Mouse (Mus musculus) brain, adult 2 months (tissue): Measurements from ENCODE around the gene Fam3b.

ENCODE experiments used
- DNase-seq: peaks from one replicate; pipeline ENCODE4 v3.0.0; 2011; ENCODE audit warnings: low read depth, low spot score

The Fam3b gene

DNA sequence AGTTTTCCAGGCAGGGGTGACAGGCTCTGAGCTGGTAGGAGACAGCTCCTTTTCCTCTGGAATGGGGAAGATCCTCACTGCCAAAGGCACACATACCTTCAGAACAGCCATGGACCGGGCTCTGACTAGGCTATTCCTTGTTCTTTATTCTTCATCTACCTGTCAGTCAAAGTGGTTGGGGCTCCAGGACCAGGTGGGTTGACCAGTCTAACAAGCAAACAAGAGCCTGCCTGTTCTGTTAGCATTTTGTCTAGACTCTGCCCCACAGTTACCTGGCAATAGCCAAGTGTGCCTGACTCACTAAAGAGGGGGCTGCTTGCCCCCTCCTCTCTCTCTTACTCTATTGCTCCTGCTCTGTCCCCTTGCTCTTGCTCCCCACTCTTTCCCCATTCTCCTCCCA is 22.2 kb downstream of the Fam3b start:
- DNase-seq, result no peak

GRCm38 (mm10) chr16:97478655-97479054 is 36.0 kb downstream of the Fam3b start:
- no peak for DNase-seq

DNA sequence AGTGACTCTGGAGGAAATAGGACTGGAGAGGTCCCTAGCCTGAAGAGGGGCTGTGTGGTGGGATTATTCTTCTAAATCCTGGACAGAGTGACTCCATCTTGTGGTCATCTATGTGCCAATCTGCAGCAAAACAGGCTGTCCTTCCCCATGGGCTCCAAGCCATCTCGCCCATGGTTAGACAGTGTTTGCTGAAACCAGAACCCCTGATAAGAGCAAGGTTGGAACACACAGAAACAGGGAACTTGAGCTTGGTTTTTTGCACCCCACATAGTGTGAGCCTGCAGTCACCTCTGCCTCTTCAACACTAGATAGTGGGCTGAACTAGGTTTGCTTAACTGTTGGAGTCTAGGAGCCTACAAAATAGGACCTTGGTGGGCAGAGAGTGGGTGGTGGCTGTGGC is 38.1 kb downstream of the Fam3b start:
- no peak for DNase-seq

GRCm38 (mm10) chr16:97475581-97475980 is 39.0 kb downstream of the Fam3b start:
- DNase-seq, result no peak

DNA sequence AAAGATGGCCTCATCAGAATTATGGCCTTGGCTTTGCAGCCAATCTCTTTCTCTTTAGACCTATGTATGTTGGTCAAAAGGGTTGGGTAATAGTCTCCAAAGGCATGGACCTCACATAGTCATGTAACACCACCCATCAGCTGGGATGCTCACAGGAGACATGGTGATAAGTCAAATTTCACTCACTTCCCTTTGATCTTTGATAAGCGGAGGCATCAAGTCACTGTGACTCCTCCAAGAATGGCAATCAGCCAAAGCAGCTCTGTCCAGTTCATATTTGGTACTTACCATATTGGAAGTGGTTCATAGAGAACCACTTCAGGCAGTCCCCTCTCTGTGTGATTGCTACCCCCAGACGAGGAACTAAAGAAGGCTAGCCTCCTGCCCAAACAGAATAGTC is 39.9 kb downstream of the Fam3b start:
- no peak for DNase-seq

GRCm38 (mm10) chr16:97467993-97468791 is 46.4 kb downstream of the Fam3b start:
- no peak for DNase-seq

- DNase-seq, result no peak
Observed at GRCm38 (mm10) chr16:97467472-97467871, 47.1 kb downstream of the Fam3b start.

DNA sequence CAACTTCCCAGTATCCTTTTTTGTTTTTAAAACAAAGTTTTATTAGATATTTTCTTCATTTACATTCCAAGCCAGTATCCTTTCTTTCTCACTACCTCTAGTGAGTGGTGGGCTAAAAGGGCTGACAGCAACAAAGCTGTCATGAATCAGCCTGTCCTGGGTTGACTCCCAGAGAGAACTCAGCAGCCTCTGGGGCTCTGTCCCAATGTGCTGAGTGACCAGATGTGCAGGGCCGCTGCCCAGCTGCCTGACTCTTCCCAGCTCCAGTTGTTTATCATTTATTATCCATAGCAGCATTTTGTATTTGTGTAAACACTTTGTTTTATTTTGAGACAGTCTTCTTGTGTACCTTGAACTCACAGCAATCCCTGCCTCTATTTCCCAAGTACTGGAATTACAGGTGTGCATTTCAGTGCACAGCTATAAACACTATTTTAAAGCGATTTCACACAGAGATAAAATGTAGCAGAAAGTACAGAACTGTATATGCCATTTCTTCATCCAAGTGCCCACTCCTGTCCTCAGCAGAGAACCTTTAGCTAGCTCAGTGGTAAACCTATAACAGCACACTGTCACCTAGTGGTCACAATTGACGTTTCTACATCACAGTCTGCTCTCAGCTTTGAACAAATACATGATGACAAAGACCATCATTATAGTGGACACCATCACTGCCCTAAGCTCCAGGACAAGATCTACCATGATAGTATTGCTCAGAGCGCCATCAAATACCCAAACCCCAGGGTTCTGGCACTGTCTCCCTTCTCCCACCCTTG is 48.2 kb downstream of the Fam3b start:
- DNase-seq, result peak; percentile 63

DNA sequence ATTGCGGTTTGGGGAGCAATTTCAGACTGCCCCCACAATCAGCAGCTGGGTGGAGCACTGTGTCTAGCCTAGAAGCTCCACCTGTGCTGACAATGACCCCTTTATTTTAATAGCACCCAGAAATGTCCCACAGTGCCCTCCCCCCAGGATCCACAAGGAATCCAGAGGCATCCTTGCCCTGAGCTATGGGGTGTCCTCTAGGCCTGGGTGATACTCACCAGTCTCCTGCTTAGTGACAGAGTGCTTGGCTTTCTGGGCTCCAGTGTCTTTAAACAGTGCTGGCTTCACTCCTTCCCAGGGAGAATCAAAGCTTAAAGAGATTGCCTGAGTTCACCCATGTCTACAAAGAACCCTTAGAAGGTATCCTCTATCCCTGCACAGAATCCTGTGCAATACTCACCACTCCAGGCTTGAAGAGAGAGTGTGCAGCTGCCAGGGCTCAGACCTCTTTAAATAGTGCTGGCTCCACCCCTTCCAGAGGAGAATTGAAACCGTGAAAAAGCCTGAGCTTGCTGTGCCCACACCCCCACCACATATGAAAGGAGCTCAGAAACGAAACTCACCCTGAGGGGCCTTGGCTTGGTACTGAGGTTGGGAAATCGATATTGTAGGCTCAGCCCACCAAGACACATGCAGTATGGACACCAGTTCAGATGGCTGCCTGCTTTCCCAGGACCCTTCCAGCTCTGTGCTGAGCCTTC is 52.0 kb downstream of the Fam3b start, which contains the start of gene Mx1:
TSS of gene Mx1 (minus strand) at position 427 of the 701 bp plus-strand sequence.
- peak; percentile 41 for DNase-seq

GRCm38 (mm10) chr16:97461271-97461670 is 53.3 kb downstream of the Fam3b start:
- no peak for DNase-seq

DNA sequence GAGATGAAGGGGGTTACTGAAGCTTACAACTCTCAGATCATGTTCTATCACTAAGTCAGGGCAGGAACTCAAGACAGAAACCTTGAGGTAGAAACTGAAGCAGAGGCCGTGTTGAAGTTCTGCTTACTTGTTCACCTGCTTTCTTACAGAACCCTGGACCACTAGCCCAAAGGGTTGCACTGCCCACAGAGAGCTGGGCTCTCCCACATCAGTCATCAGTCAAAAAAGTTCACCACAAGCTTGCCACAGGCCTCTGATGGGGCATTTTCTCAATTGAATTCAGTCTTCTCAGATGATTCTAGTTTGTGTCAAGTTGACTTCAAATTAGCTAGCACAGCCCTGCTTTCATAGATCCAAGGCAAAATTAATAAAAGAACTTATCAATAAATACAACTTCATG is 54.8 kb downstream of the Fam3b start:
- DNase-seq, result no peak

DNA sequence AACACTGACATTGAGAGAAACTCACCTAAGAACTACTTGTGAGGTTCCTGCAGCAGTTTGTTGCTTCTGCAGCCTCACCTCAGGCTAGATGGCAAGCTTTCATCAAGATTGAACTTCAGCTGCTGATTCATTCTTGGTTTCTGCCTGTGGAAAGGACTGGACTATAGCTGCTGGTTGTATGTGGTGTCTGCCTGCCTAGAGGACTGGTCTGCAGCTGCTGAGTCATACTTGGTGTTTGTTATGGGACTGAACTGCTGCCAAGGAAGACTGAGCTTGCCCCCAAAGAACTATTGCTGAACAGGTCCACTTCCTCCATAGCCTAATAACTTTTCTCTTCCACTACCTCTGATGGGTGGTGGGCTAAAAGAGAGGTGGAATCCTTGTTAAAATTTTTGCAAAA is 67.2 kb downstream of the Fam3b start:
- no peak for DNase-seq

GRCm38 (mm10) chr16:97443670-97444263 is 70.8 kb downstream of the Fam3b start:
- DNase-seq, result peak; percentile 75

- DNase-seq, result peak; percentile 79
Observed at GRCm38 (mm10) chr16:97441967-97442366, 72.6 kb downstream of the Fam3b start.

DNA sequence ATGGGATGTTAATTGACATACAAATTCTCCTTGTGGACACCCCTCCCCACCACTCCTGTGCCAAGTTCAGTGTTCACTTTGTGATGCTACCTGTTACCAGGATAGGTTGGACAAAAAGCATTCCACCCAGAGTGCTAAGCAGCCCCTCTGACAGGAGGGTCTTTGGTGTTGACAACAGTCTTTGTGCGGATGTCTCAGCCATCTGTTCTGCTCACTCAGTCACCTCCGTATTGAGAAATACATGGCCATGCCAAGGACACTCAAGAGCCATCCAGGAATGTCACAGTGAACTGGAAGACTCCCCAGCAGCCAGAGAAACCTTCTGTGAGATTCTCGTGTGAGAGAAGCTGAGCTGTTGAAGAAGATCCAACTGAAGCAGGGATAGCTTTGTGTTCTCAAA is 76.4 kb downstream of the Fam3b start:
- DNase-seq, result peak; percentile 47

GRCm38 (mm10) chr16:97437448-97438056 is 77.1 kb downstream of the Fam3b start:
- DNase-seq, result peak; percentile 66

DNA sequence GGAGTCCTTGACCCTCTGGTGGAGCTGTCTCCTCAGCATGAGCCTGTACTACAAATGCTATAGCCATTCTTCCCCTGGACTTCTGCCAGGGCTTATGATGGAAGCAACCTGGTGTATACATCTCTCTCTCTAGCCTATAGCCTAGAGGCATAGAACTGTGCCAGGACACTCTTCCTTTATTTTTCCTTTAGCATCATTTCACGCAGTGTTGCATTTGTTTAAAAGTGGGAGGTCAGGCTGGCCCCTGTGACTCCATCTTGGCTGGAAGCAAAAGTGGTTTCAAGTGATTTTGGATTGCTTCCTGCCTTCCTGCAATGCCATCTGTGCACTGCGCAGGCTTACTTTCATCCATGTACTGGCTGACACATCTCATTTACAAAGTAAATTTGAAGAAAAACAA is 80.4 kb downstream of the Fam3b start:
- DNase-seq, result peak; percentile 64

- DNase-seq, result peak; percentile 80
Observed at GRCm38 (mm10) chr16:97431328-97431727, 83.3 kb downstream of the Fam3b start.

- peak; percentile 83 for DNase-seq
Observed at GRCm38 (mm10) chr16:97430091-97430490, 84.5 kb downstream of the Fam3b start.

GRCm38 (mm10) chr16:97428026-97428425 is 86.6 kb downstream of the Fam3b start:
- no peak for DNase-seq

GRCm38 (mm10) chr16:97423627-97424026 is 91.0 kb downstream of the Fam3b start:
- DNase-seq, result no peak
